Mouse (Mus musculus) E14TG2a.4 (cell line): ENCODE measurements around the gene Plxdc2.

Experiments
- CTCF ChIP-seq: conservative IDR thresholded peaks from 2 replicates; pipeline ENCODE4 v1.5.1; 2014; ENCODE audit warnings: low read length
- NANOG ChIP-seq: IDR thresholded peaks from 2 replicates; pipeline ENCODE4 v1.6.1; 2014; ENCODE audit warnings: borderline replicate concordance, low read length, mixed read lengths
- POU5F1 ChIP-seq: IDR thresholded peaks from 2 replicates; pipeline ENCODE4 v1.6.1; 2014; ENCODE audit warnings: low read length, borderline replicate concordance

DNA sequence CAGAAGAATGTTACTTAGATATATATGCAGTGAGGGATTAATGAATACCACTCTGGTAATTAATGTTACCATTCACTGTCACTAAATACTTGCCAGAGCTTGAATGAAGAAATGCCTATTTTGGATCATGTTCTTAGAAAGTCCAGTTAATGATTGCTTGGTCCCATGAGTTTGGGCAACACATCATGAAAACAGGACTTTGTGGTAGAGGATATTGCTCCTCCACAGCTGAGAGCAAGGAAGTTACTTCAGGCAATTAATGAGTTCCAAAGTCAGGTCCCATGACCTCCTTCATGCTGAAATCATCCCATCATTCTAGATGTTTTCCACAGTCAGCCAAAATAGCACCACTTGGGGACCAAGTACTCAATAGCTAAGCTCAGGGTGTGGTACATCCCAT lies 220.5 kb downstream of the Plxdc2 start:
- TF ChIP-seq CTCF: no peak
- no peak for TF ChIP-seq NANOG
- no peak for TF ChIP-seq POU5F1
